Mouse (Mus musculus) liver, adult 2 months (tissue): ENCODE measurements at regions not wholly inside any gene's neighbourhood (a gene's known extent, or its start where the extent isn't known, plus 50 kb on each side); places are given as distances from the start of the nearest gene placed in this dataset.

Experiments used
- CTCF ChIP-seq: fragments of 200-500 bp; IDR thresholded peaks from 2 replicates; pipeline ENCODE4 v1.5.1; 2011; ENCODE audit warnings: low read depth, low read length, control low read depth
- POLR2A ChIP-seq: fragments of 200-500 bp; IDR thresholded peaks from 2 replicates; pipeline ENCODE4 v1.6.1; 2011; ENCODE audit warnings: low read length, control low read depth; ENCODE audit not compliant: insufficient read depth; ENCODE audit errors: extremely low read depth

GRCm38 (mm10) chr17:9841103-9841502 is 171.6 kb upstream of the Pabpc6 start:
- TF ChIP-seq CTCF (no peak), POLR2A (no peak)
